13 mouse cellular contexts compared by ENCODE assay signal in genomic region chr7:130270807-130271206, GRCm38 (mm10).
DNase-seq lines count a peak whose midpoint lies in the region; ATAC-seq and TF ChIP-seq lines count a peak whose summit lies in the region.
"Had no signal": no experiment of that assay in that cellular context is flagged by ENCODE, and none has a peak within 500 bp of the region (broad histone marks: within the 10 kb centered on the region; RNA-seq: fewer than 3 reads in every experiment).

No protein-coding gene starts in this region.

- TF ChIP-seq CTCF in kidney, postnatal 0 days (IDR thresholded peaks at IDR 0.05; ENCODE audit: low read depth) = peak; percentile 59
- TF ChIP-seq CTCF in midbrain, postnatal 0 days (IDR thresholded peaks at IDR 0.05) = peak; percentile 56

- H3K36me3 ChIP-seq in embryonic facial prominence, embryonic 11.5 days (replicated peaks; ENCODE audit: control insufficient read depth, insufficient read depth, low read depth, low read length) = no peaks in the 10 kb centered on the region
- no peaks in the 10 kb centered on the region for H3K36me3 ChIP-seq in embryonic facial prominence, embryonic 10.5 days (replicated peaks)
- no peaks in the 10 kb centered on the region for H3K36me3 ChIP-seq in kidney, postnatal 0 days (ENCODE audit: insufficient read depth, low read length)
- H3K36me3 ChIP-seq in midbrain, postnatal 0 days (ENCODE audit: insufficient read depth, low read length) = no peaks in the 10 kb centered on the region
- no peaks in the 10 kb centered on the region for H3K36me3 ChIP-seq in midbrain, embryonic 13.5 days
- H3K36me3 ChIP-seq: embryonic facial prominence, embryonic 15.5 days; liver, embryonic 13.5 days; stomach, embryonic 15.5 days had no signal

- no peaks in the 10 kb centered on the region for H3K9me3 ChIP-seq in embryonic facial prominence, embryonic 11.5 days (replicated peaks; ENCODE audit: control insufficient read depth, low read length)
- H3K9me3 ChIP-seq in embryonic facial prominence, embryonic 10.5 days = no peaks in the 10 kb centered on the region
- no peaks in the 10 kb centered on the region for H3K9me3 ChIP-seq in kidney, postnatal 0 days (replicated peaks; ENCODE audit: low read length)
- H3K9me3 ChIP-seq in midbrain, postnatal 0 days (ENCODE audit: low read length) = no peaks in the 10 kb centered on the region
- H3K9me3 ChIP-seq in midbrain, embryonic 13.5 days = no peaks in the 10 kb centered on the region
- H3K9me3 ChIP-seq: embryonic facial prominence, embryonic 15.5 days; liver, embryonic 13.5 days; stomach, embryonic 15.5 days had no signal

- H3K27ac ChIP-seq in embryonic facial prominence, embryonic 11.5 days (replicated peaks; ENCODE audit: low read depth, low read length) = no peak overlapping the region
- no peak overlapping the region for H3K27ac ChIP-seq in embryonic facial prominence, embryonic 10.5 days (replicated peaks)
- H3K27ac ChIP-seq in kidney, postnatal 0 days = no peak overlapping the region
- H3K27ac ChIP-seq in midbrain, postnatal 0 days (ENCODE audit: low read depth, low read length) = no peak overlapping the region
- no peak overlapping the region for H3K27ac ChIP-seq in midbrain, embryonic 13.5 days
- H3K27ac ChIP-seq: embryonic facial prominence, embryonic 15.5 days; liver, embryonic 13.5 days; stomach, embryonic 15.5 days had no signal

- no peak overlapping the region for H3K4me3 ChIP-seq in embryonic facial prominence, embryonic 11.5 days (ENCODE audit: low read depth, low read length)
- H3K4me3 ChIP-seq in embryonic facial prominence, embryonic 10.5 days = no peak overlapping the region
- no peak overlapping the region for H3K4me3 ChIP-seq in kidney, postnatal 0 days (replicated peaks; ENCODE audit: low read depth, low read length)
- no peak overlapping the region for H3K4me3 ChIP-seq in midbrain, postnatal 0 days (ENCODE audit: low read depth, low read length)
- H3K4me3 ChIP-seq in midbrain, embryonic 13.5 days (replicated peaks) = no peak overlapping the region
- H3K4me3 ChIP-seq: embryonic facial prominence, embryonic 15.5 days; liver, embryonic 13.5 days; stomach, embryonic 15.5 days had no signal

- H3K9ac ChIP-seq in embryonic facial prominence, embryonic 11.5 days (replicated peaks; ENCODE audit: low read length) = no peak overlapping the region
- H3K9ac ChIP-seq in kidney, postnatal 0 days (ENCODE audit: low read depth, low read length) = no peak overlapping the region
- H3K9ac ChIP-seq in midbrain, postnatal 0 days (replicated peaks; ENCODE audit: low read length, poor library complexity, severe bottlenecking) = no peak overlapping the region
- no peak overlapping the region for H3K9ac ChIP-seq in midbrain, embryonic 13.5 days (replicated peaks)
- H3K9ac ChIP-seq: embryonic facial prominence, embryonic 15.5 days; liver, embryonic 13.5 days; stomach, embryonic 15.5 days had no signal

- peak; percentile 30 for DNase-seq in embryonic facial prominence, embryonic 11.5 days (ENCODE audit: low spot score)
- DNase-seq in embryonic facial prominence, embryonic 10.5 days (ENCODE audit: low spot score) = no peak
- no peak for DNase-seq in kidney, postnatal 0 days (ENCODE audit: low spot score)
- no peak for DNase-seq in kidney, adult 11 months
- DNase-seq in midbrain, postnatal 0 days (ENCODE audit: low spot score) = peak; percentile 40
- DNase-seq: cerebellum, adult 9-10 months; heart, postnatal 10 days; liver, embryonic 13.5 days; thymus, postnatal 36 days had no signal

- ATAC-seq in embryonic facial prominence, embryonic 11.5 days (replicated peaks; ENCODE audit: insufficient number of reproducible peaks, low FRiP score, low TSS enrichment, low read depth) = no peak
- ATAC-seq in kidney, postnatal 0 days (replicated peaks; ENCODE audit: low FRiP score, low read depth) = no peak
- no peak for ATAC-seq in midbrain, postnatal 0 days (ENCODE audit: low FRiP score)
- ATAC-seq in midbrain, embryonic 13.5 days = no peak
- ATAC-seq in erythroblast, adult 5-6 weeks (replicated peaks; ENCODE audit: low FRiP score, poor library complexity, severe bottlenecking) = no peak

- H3K4me2 ChIP-seq in embryonic facial prominence, embryonic 11.5 days (ENCODE audit: low read depth, low read length) = no peak overlapping the region
- no peak overlapping the region for H3K4me2 ChIP-seq in kidney, postnatal 0 days (ENCODE audit: low read length)
- no peak overlapping the region for H3K4me2 ChIP-seq in midbrain, postnatal 0 days (ENCODE audit: low read depth, low read length, poor library complexity, severe bottlenecking)
- H3K4me2 ChIP-seq in midbrain, embryonic 13.5 days (replicated peaks) = no peak overlapping the region
- H3K4me2 ChIP-seq: embryonic facial prominence, embryonic 15.5 days; liver, embryonic 13.5 days; stomach, embryonic 15.5 days had no signal

- H3K4me1 ChIP-seq in embryonic facial prominence, embryonic 11.5 days (ENCODE audit: control insufficient read depth, insufficient read depth, low read length) = no peaks in the 10 kb centered on the region
- H3K4me1 ChIP-seq in embryonic facial prominence, embryonic 10.5 days = peaks cover 43% of the 10 kb centered on the region
- H3K4me1 ChIP-seq in kidney, postnatal 0 days (replicated peaks; ENCODE audit: insufficient read depth, low read length) = no peaks in the 10 kb centered on the region; the same call in 1 of the 2 replicates
- H3K4me1 ChIP-seq in midbrain, postnatal 0 days (ENCODE audit: insufficient read depth, low read length) = peaks cover 4% of the 10 kb centered on the region; the same call in 1 of the 2 replicates
- peaks cover 35% of the 10 kb centered on the region for H3K4me1 ChIP-seq in midbrain, embryonic 13.5 days (replicated peaks)
- H3K4me1 ChIP-seq: liver, embryonic 13.5 days had no signal

- H3K27me3 ChIP-seq in embryonic facial prominence, embryonic 11.5 days (ENCODE audit: control insufficient read depth, insufficient read depth, low read length) = no peaks in the 10 kb centered on the region
- H3K27me3 ChIP-seq in embryonic facial prominence, embryonic 10.5 days (replicated peaks; ENCODE audit: low read depth, poor library complexity, severe bottlenecking) = peaks cover 67% of the 10 kb centered on the region
- H3K27me3 ChIP-seq in kidney, postnatal 0 days (ENCODE audit: insufficient read depth, low read length) = no peaks in the 10 kb centered on the region
- H3K27me3 ChIP-seq in midbrain, postnatal 0 days (ENCODE audit: insufficient read depth, low read length) = peaks cover 4% of the 10 kb centered on the region; the same call in 1 of the 2 replicates
- peaks cover 46% of the 10 kb centered on the region for H3K27me3 ChIP-seq in midbrain, embryonic 13.5 days
- H3K27me3 ChIP-seq: embryonic facial prominence, embryonic 15.5 days; stomach, embryonic 15.5 days had no signal

- 87% methylated on average over 5 of the region's 5 CpGs for WGBS in embryonic facial prominence, embryonic 11.5 days
- 89% methylated on average over 5 of the region's 5 CpGs for WGBS in embryonic facial prominence, embryonic 10.5 days
- WGBS in kidney, postnatal 0 days = 89% methylated on average over 5 of the region's 5 CpGs
- 92% methylated on average over 5 of the region's 5 CpGs for WGBS in midbrain, postnatal 0 days
- 94% methylated on average over 5 of the region's 5 CpGs for WGBS in midbrain, embryonic 13.5 days

Comparison
In these comparisons a context has a peak if more than half of its experiments do, and no peak if none do; other contexts are left out.
1. DNase-seq: peak in embryonic facial prominence, embryonic 11.5 days (single experiment) and midbrain, postnatal 0 days (single experiment); none in embryonic facial prominence, embryonic 10.5 days (single experiment), kidney, postnatal 0 days (single experiment) and kidney, adult 11 months (single experiment).